Mouse (Mus musculus) kidney, embryonic 16.5 days (tissue): ENCODE measurements around the gene Slc44a4. TPM values are rescaled to one million over a fixed set of nuclear protein-coding genes. Genes with fewer than 3 reads are reported as not detected.

ENCODE experiments used
- ATAC-seq: fragments of 200-750 bp; cut with Nextera tagmentation; 2 replicates; pipeline ENCODE4 v1.8.0; 2017; ENCODE audit warnings: moderate TSS enrichment; ENCODE audit not compliant: low FRiP score, low TSS enrichment
- H3K27ac ChIP-seq: fragments of 300-500 bp; sonication (generic); 2 replicates; pipeline ENCODE4 v1.5.1; 2014; ENCODE audit warnings: low read length
- H3K27me3 ChIP-seq: fragments of 300-500 bp; sonication (generic); 2 replicates; pipeline ENCODE4 v1.6.1; 2014; ENCODE audit warnings: low read length, control low read depth, mixed read lengths; ENCODE audit not compliant: insufficient read depth
- H3K36me3 ChIP-seq: fragments of 300-500 bp; sonication (generic); 2 replicates; pipeline ENCODE4 v1.6.1; 2014; ENCODE audit warnings: low read length, control low read depth, mixed read lengths; ENCODE audit not compliant: insufficient read depth
- H3K4me1 ChIP-seq: fragments of 300-500 bp; sonication (generic); 2 replicates; pipeline ENCODE4 v1.6.1; 2014; ENCODE audit warnings: low read length, control low read depth, mixed read lengths; ENCODE audit not compliant: insufficient read depth
- H3K4me2 ChIP-seq: fragments of 300-500 bp; sonication (generic); replicated peaks from 2 replicates; pipeline ENCODE4 v1.6.1; 2014; ENCODE audit warnings: low read depth, low read length
- H3K4me3 ChIP-seq: fragments of 300-500 bp; sonication (generic); 2 replicates; pipeline ENCODE4 v1.5.1; 2014; ENCODE audit warnings: mild to moderate bottlenecking, low read length
- H3K9ac ChIP-seq: fragments of 300-500 bp; sonication (generic); replicated peaks from 2 replicates; pipeline ENCODE4 v1.6.1; 2014; ENCODE audit warnings: low read length
- H3K9me3 ChIP-seq: fragments of 300-500 bp; sonication (generic); 2 replicates; pipeline ENCODE4 v1.6.1; 2016; ENCODE audit warnings: low read length, control low read depth
- WGBS: fragments of 180-500 bp; shearing (Covaris S2); extraction: QIAGEN DNeasy Blood & Tissue Kit; methylation state at CpG from one replicate; pipeline ENCODE4 v1.1.7; 2014; 5-methylcytosine and 5-hydroxymethylcytosine counted together
- polyA plus RNA-seq: library from polyadenylated mRNA; unstranded; fragments of >200 nt; fragmentation: Nextera tagmentation; extraction: Ambion mirVana; gene quantifications from 2 replicates; pipeline ENCODE4 v1.2.1, GENCODE M21; 2015

Slc44a4 gene
- polyA plus RNA-seq, 1 experiment from 2014 or later = 18.9 TPM

- H3K9me3 ChIP-seq = no peaks in the 10 kb centered on the region
- WGBS = 76% methylated on average over 9 of the region's 9 CpGs
- no peak overlapping the region for H3K27ac ChIP-seq
- no peak overlapping the region for H3K4me2 ChIP-seq
- H3K36me3 ChIP-seq = peaks cover 17% of the 10 kb centered on the region
- no peaks in the 10 kb centered on the region for H3K27me3 ChIP-seq
- ATAC-seq = no peak
- peaks cover 5% of the 10 kb centered on the region for H3K4me1 ChIP-seq
- no peak overlapping the region for H3K4me3 ChIP-seq
- H3K9ac ChIP-seq = no peak overlapping the region
Observed at GRCm38 (mm10) chr17:34917188-34917587, 2.9 kb downstream of the Slc44a4 start.

- no peaks in the 10 kb centered on the region for H3K9me3 ChIP-seq
- no peak overlapping the region for H3K27ac ChIP-seq
- H3K4me1 ChIP-seq = no peaks in the 10 kb centered on the region
- H3K36me3 ChIP-seq = no peaks in the 10 kb centered on the region
- WGBS = 33% methylated on average over 6 of the region's 6 CpGs
- no peak overlapping the region for H3K4me3 ChIP-seq
- H3K9ac ChIP-seq = no peak overlapping the region
- ATAC-seq = no peak
- no peaks in the 10 kb centered on the region for H3K27me3 ChIP-seq
- H3K4me2 ChIP-seq = no peak overlapping the region
Observed at GRCm38 (mm10) chr17:34922939-34923338, 8.7 kb downstream of the Slc44a4 start.

DNA sequence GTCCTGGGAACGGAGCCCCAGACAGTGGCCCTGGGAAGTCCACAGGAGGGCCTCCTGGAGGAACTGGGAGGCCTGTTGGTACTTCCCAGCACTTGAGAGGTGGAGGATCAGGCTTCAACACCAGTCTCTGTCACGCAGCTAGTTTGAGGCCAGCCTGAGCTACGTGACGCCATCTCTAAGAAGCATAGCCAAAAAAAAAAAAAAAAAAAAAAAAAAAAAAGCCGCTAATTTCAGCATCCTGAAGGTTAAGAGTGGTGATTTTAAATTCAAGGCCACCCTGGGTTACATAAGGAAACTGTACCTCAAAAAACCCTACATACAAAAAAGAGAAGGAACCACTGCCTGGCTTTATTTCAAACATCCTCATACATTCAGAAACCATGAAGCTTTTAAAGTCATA is 10.0 kb downstream of the Slc44a4 start:
- H3K4me3 ChIP-seq = no peak overlapping the region
- H3K4me1 ChIP-seq = no peaks in the 10 kb centered on the region
- H3K27ac ChIP-seq = no peak overlapping the region
- no peak overlapping the region for H3K4me2 ChIP-seq
- ATAC-seq = no peak
- H3K9ac ChIP-seq = no peak overlapping the region
- H3K36me3 ChIP-seq = no peaks in the 10 kb centered on the region
- WGBS = 74% methylated on average over 5 of the region's 5 CpGs
- H3K27me3 ChIP-seq = no peaks in the 10 kb centered on the region
- no peaks in the 10 kb centered on the region for H3K9me3 ChIP-seq

DNA sequence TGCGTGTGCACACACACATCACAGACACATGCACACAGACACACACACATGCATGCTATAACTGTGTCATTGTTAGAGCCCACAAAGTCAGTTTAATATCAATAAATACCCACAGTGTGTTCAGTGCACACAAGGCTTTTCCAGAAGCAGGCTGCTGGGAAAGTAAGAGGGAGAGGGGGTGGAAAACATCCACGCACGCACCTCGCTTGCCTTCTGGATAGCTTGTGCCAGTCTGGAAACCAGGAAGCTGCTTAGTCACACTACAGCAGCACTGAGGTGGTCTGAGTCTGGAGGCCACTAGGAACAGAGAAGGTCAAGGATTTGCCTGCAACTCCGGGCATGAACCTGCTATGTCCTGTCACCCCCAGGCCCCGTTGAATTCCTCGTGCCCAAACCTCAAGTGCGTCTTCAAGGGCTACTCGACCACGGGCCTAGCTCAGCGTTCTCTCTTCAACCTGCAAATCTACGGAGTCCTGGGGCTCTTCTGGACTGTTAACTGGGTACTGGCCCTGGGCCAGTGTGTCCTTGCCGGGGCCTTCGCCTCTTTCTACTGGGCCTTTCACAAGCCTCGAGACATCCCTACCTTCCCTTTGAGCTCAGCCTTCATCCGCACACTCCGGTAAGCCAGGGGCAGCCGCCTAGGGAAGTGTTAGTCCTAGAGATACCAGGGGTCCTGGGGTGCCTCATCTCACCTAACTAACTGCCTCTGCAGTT is 13.2 kb downstream of the Slc44a4 start:
- 86% methylated on average over 18 of the region's 18 CpGs for WGBS
- Histone ChIP-seq H3K4me3 (no peak overlapping the region), H3K9ac (no peak overlapping the region), H3K9me3 (no peaks in the 10 kb centered on the region), H3K27ac (no peak overlapping the region), H3K4me2 (no peak overlapping the region), H3K36me3 (no peaks in the 10 kb centered on the region), H3K4me1 (peaks cover 7% of the 10 kb centered on the region), H3K27me3 (no peaks in the 10 kb centered on the region)
- ATAC-seq = no peak

GRCm38 (mm10) chr17:34928841-34929240 is 14.6 kb downstream of the Slc44a4 start:
- no peak overlapping the region for H3K27ac ChIP-seq
- H3K27me3 ChIP-seq = no peaks in the 10 kb centered on the region
- no peak overlapping the region for H3K9ac ChIP-seq
- H3K9me3 ChIP-seq = no peaks in the 10 kb centered on the region
- H3K36me3 ChIP-seq = no peaks in the 10 kb centered on the region
- ATAC-seq = no peak
- H3K4me1 ChIP-seq = peaks cover 7% of the 10 kb centered on the region
- WGBS = 69% methylated on average over 4 of the region's 4 CpGs
- H3K4me2 ChIP-seq = no peak overlapping the region
- no peak overlapping the region for H3K4me3 ChIP-seq

DNA sequence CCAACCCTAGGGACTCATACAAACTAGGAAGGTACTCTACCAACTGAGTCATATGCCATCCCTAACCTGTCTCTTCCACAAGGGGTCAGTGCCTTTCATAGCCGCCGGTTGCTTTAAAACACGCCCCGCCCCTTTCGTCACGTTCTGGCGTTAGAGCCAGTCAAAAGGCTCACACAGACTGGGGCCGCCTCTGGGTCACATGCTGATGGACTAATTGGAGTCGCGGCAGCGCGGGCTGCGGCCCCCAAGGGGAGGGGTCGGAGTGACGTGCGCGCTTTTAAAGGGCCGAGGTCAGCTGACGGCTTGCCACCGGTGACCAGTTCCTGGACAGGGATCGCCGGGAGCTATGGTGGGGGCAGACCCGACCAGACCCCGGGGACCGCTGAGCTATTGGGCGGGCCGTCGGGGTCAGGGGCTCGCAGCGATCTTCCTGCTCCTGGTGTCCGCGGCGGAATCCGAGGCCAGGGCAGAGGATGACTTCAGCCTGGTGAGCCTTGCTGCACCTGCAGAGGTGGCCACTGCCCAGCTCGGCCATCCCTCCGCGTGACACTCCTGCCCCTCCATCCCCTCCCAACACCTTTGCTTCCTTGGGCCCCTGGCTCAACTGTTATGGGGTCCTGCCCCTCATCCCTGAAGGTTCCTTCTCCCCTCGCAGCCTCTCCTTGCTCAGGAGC is 16.9 kb downstream of the Slc44a4 start, which contains the start of gene Neu1:
Gene Neu1, plus strand, starts transcription at position 193 of the 674 bp plus-strand sequence.
- Histone ChIP-seq H3K4me3 (peak within 1 kb of the TSS; percentile 76), H3K4me2 (peak within 1 kb of the TSS; percentile 74), H3K27ac (peak within 1 kb of the TSS; percentile 57), H3K27me3 (no peaks in the 10 kb centered on the region), H3K9me3 (no peaks in the 10 kb centered on the region), H3K9ac (peak within 1 kb of the TSS; percentile 83), H3K36me3 (no peaks in the 10 kb centered on the region), H3K4me1 (peaks cover 14% of the 10 kb centered on the region)
- peak; percentile 98 for ATAC-seq
- under 1% methylated on average over 38 of the region's 38 CpGs for WGBS

GRCm38 (mm10) chr17:34931735-34932098 is 17.5 kb downstream of the Slc44a4 start:
- Histone ChIP-seq H3K27ac (peak overlapping the region; percentile 20), H3K9ac (peak overlapping the region; percentile 83), H3K4me3 (peak overlapping the region; percentile 76), H3K4me2 (peak overlapping the region; percentile 74), H3K9me3 (no peaks in the 10 kb centered on the region), H3K4me1 (peaks cover 14% of the 10 kb centered on the region), H3K27me3 (no peaks in the 10 kb centered on the region), H3K36me3 (no peaks in the 10 kb centered on the region)
- WGBS = 11% methylated on average over 14 of the region's 14 CpGs
- ATAC-seq = peak; percentile 46

GRCm38 (mm10) chr17:34932287-34932686 is 18.0 kb downstream of the Slc44a4 start:
- WGBS = 85% methylated on average over 8 of the region's 8 CpGs
- no peaks in the 10 kb centered on the region for H3K27me3 ChIP-seq
- H3K4me1 ChIP-seq = peaks cover 14% of the 10 kb centered on the region
- peak overlapping the region; percentile 76 for H3K4me3 ChIP-seq
- H3K9ac ChIP-seq = peak overlapping the region; percentile 83
- no peak for ATAC-seq
- peak overlapping the region; percentile 74 for H3K4me2 ChIP-seq
- no peaks in the 10 kb centered on the region for H3K9me3 ChIP-seq
- H3K36me3 ChIP-seq = no peaks in the 10 kb centered on the region
- no peak overlapping the region for H3K27ac ChIP-seq

DNA sequence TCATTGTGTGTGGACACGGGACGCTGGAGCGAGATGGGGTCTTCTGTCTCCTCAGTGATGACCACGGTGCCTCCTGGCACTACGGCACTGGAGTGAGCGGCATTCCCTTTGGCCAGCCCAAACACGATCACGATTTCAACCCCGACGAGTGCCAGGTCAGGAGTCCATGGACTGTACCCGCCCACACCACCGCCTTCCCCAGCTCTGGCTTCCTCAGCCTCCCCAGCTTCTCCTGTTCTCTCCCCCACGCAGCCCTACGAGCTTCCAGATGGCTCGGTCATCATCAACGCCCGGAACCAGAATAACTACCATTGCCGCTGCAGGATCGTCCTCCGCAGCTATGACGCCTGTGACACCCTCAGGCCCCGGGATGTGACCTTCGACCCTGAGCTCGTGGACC is 19.8 kb downstream of the Slc44a4 start:
- Histone ChIP-seq H3K4me1 (peaks cover 14% of the 10 kb centered on the region), H3K4me3 (no peak overlapping the region), H3K27me3 (no peaks in the 10 kb centered on the region), H3K9me3 (no peaks in the 10 kb centered on the region), H3K27ac (no peak overlapping the region), H3K36me3 (no peaks in the 10 kb centered on the region), H3K4me2 (peak overlapping the region; percentile 34), H3K9ac (no peak overlapping the region)
- 56% methylated on average over 24 of the region's 24 CpGs for WGBS
- no peak for ATAC-seq

GRCm38 (mm10) chr17:34934830-34935229 is 20.6 kb downstream of the Slc44a4 start:
- Histone ChIP-seq H3K9ac (no peak overlapping the region), H3K27me3 (no peaks in the 10 kb centered on the region), H3K36me3 (no peaks in the 10 kb centered on the region), H3K4me1 (peaks cover 14% of the 10 kb centered on the region), H3K4me2 (peak overlapping the region; percentile 34; the same call in 1 of the 2 replicates), H3K27ac (no peak overlapping the region), H3K9me3 (no peaks in the 10 kb centered on the region), H3K4me3 (no peak overlapping the region)
- WGBS = 45% methylated on average over 8 of the region's 8 CpGs
- ATAC-seq = no peak
